Mouse (Mus musculus): ENCODE results near the gene Macc1. TPM values are rescaled to one million over a fixed set of nuclear protein-coding genes. Genes with fewer than 3 reads are reported as not detected.

Macc1 gene
- polyA plus RNA-seq, 1 experiment from 2014 or later = 0.13 TPM

- H3K9me3 ChIP-seq (replicated peaks; ENCODE audit: control insufficient read depth, low read length) = no peaks in the 10 kb centered on the region
- H3K9ac ChIP-seq (ENCODE audit: low read depth, low read length) = no peak overlapping the region
- no peak for ATAC-seq (replicated peaks; ENCODE audit: insufficient number of reproducible peaks, low FRiP score, low TSS enrichment)
- H3K4me2 ChIP-seq = no peak overlapping the region
- WGBS (ENCODE audit: insufficient replicate concordance) = 71% methylated on average over 1 of the region's 1 CpGs
- no peak overlapping the region for H3K4me3 ChIP-seq (ENCODE audit: low read depth, low read length)
- H3K36me3 ChIP-seq (ENCODE audit: control insufficient read depth, insufficient read depth, low read length) = no peaks in the 10 kb centered on the region
- H3K4me1 ChIP-seq (ENCODE audit: control insufficient read depth, insufficient read depth, low read length) = no peaks in the 10 kb centered on the region
- H3K27ac ChIP-seq (ENCODE audit: low read depth, low read length) = no peak overlapping the region
- H3K27me3 ChIP-seq (ENCODE audit: control insufficient read depth, insufficient read depth, low read length) = no peaks in the 10 kb centered on the region
Observed at GRCm38 (mm10) chr12:119402273-119402672, 88.2 kb downstream of the Macc1 start.

GRCm38 (mm10) chr12:119402796-119403195, 88.7 kb downstream of the Macc1 start:
- Histone ChIP-seq H3K4me2 (no peak overlapping the region), H3K36me3 (ENCODE audit: control insufficient read depth, insufficient read depth, low read length) (no peaks in the 10 kb centered on the region), H3K27me3 (ENCODE audit: control insufficient read depth, insufficient read depth, low read length) (no peaks in the 10 kb centered on the region), H3K27ac (ENCODE audit: low read depth, low read length) (no peak overlapping the region), H3K9ac (ENCODE audit: low read depth, low read length) (no peak overlapping the region), H3K4me3 (ENCODE audit: low read depth, low read length) (no peak overlapping the region), H3K4me1 (ENCODE audit: control insufficient read depth, insufficient read depth, low read length) (no peaks in the 10 kb centered on the region), H3K9me3 (replicated peaks; ENCODE audit: control insufficient read depth, low read length) (no peaks in the 10 kb centered on the region)
- WGBS (ENCODE audit: insufficient replicate concordance) = 68% methylated on average over 3 of the region's 3 CpGs
- ATAC-seq (replicated peaks; ENCODE audit: insufficient number of reproducible peaks, low FRiP score, low TSS enrichment) = no peak

GRCm38 (mm10) chr12:119404810-119405209, 90.7 kb downstream of the Macc1 start:
- Histone ChIP-seq H3K4me1 (ENCODE audit: control insufficient read depth, insufficient read depth, low read length) (no peaks in the 10 kb centered on the region), H3K9ac (ENCODE audit: low read depth, low read length) (no peak overlapping the region), H3K36me3 (ENCODE audit: control insufficient read depth, insufficient read depth, low read length) (no peaks in the 10 kb centered on the region), H3K27me3 (ENCODE audit: control insufficient read depth, insufficient read depth, low read length) (no peaks in the 10 kb centered on the region), H3K4me2 (no peak overlapping the region), H3K4me3 (ENCODE audit: low read depth, low read length) (no peak overlapping the region), H3K9me3 (replicated peaks; ENCODE audit: control insufficient read depth, low read length) (no peaks in the 10 kb centered on the region), H3K27ac (ENCODE audit: low read depth, low read length) (no peak overlapping the region)
- ATAC-seq (replicated peaks; ENCODE audit: insufficient number of reproducible peaks, low FRiP score, low TSS enrichment) = no peak
- WGBS (ENCODE audit: insufficient replicate concordance) = 82% methylated on average over 1 of the region's 1 CpGs

- no peak overlapping the region for H3K4me3 ChIP-seq (ENCODE audit: low read depth, low read length)
- no peak overlapping the region for H3K4me2 ChIP-seq
- ATAC-seq (replicated peaks; ENCODE audit: insufficient number of reproducible peaks, low FRiP score, low TSS enrichment) = no peak
- no peak overlapping the region for H3K27ac ChIP-seq (ENCODE audit: low read depth, low read length)
- no peak overlapping the region for H3K9ac ChIP-seq (ENCODE audit: low read depth, low read length)
- no peaks in the 10 kb centered on the region for H3K4me1 ChIP-seq (ENCODE audit: control insufficient read depth, insufficient read depth, low read length)
- no peaks in the 10 kb centered on the region for H3K9me3 ChIP-seq (replicated peaks; ENCODE audit: control insufficient read depth, low read length)
- no peaks in the 10 kb centered on the region for H3K36me3 ChIP-seq (ENCODE audit: control insufficient read depth, insufficient read depth, low read length)
- no peaks in the 10 kb centered on the region for H3K27me3 ChIP-seq (ENCODE audit: control insufficient read depth, insufficient read depth, low read length)
Observed at GRCm38 (mm10) chr12:119410522-119410921, 96.5 kb downstream of the Macc1 start.

GRCm38 (mm10) chr12:119410956-119411355, 96.9 kb downstream of the Macc1 start:
- no peak for ATAC-seq (replicated peaks; ENCODE audit: insufficient number of reproducible peaks, low FRiP score, low TSS enrichment)
- H3K4me3 ChIP-seq (ENCODE audit: low read depth, low read length) = no peak overlapping the region
- 71% methylated on average over 2 of the region's 2 CpGs for WGBS (ENCODE audit: insufficient replicate concordance)
- no peak overlapping the region for H3K9ac ChIP-seq (ENCODE audit: low read depth, low read length)
- H3K4me2 ChIP-seq = no peak overlapping the region
- H3K27ac ChIP-seq (ENCODE audit: low read depth, low read length) = no peak overlapping the region
- H3K27me3 ChIP-seq (ENCODE audit: control insufficient read depth, insufficient read depth, low read length) = no peaks in the 10 kb centered on the region
- no peaks in the 10 kb centered on the region for H3K4me1 ChIP-seq (ENCODE audit: control insufficient read depth, insufficient read depth, low read length)
- no peaks in the 10 kb centered on the region for H3K9me3 ChIP-seq (replicated peaks; ENCODE audit: control insufficient read depth, low read length)
- H3K36me3 ChIP-seq (ENCODE audit: control insufficient read depth, insufficient read depth, low read length) = no peaks in the 10 kb centered on the region

GRCm38 (mm10) chr12:119411982-119412381, 97.9 kb downstream of the Macc1 start:
- no peak for ATAC-seq (replicated peaks; ENCODE audit: insufficient number of reproducible peaks, low FRiP score, low TSS enrichment)
- H3K4me2 ChIP-seq = no peak overlapping the region
- no peaks in the 10 kb centered on the region for H3K36me3 ChIP-seq (ENCODE audit: control insufficient read depth, insufficient read depth, low read length)
- no peak overlapping the region for H3K27ac ChIP-seq (ENCODE audit: low read depth, low read length)
- no peaks in the 10 kb centered on the region for H3K9me3 ChIP-seq (replicated peaks; ENCODE audit: control insufficient read depth, low read length)
- no peak overlapping the region for H3K9ac ChIP-seq (ENCODE audit: low read depth, low read length)
- H3K4me3 ChIP-seq (ENCODE audit: low read depth, low read length) = no peak overlapping the region
- no peaks in the 10 kb centered on the region for H3K27me3 ChIP-seq (ENCODE audit: control insufficient read depth, insufficient read depth, low read length)
- no peaks in the 10 kb centered on the region for H3K4me1 ChIP-seq (ENCODE audit: control insufficient read depth, insufficient read depth, low read length)
- WGBS (ENCODE audit: insufficient replicate concordance) = 69% methylated on average over 2 of the region's 2 CpGs

- no peak overlapping the region for H3K27ac ChIP-seq (ENCODE audit: low read depth, low read length)
- ATAC-seq (replicated peaks; ENCODE audit: insufficient number of reproducible peaks, low FRiP score, low TSS enrichment) = no peak
- H3K27me3 ChIP-seq (ENCODE audit: control insufficient read depth, insufficient read depth, low read length) = no peaks in the 10 kb centered on the region
- H3K4me1 ChIP-seq (ENCODE audit: control insufficient read depth, insufficient read depth, low read length) = no peaks in the 10 kb centered on the region
- no peak overlapping the region for H3K4me3 ChIP-seq (ENCODE audit: low read depth, low read length)
- 75% methylated on average over 2 of the region's 2 CpGs for WGBS (ENCODE audit: insufficient replicate concordance)
- H3K9ac ChIP-seq (ENCODE audit: low read depth, low read length) = no peak overlapping the region
- no peak overlapping the region for H3K4me2 ChIP-seq
- H3K9me3 ChIP-seq (replicated peaks; ENCODE audit: control insufficient read depth, low read length) = no peaks in the 10 kb centered on the region
- H3K36me3 ChIP-seq (ENCODE audit: control insufficient read depth, insufficient read depth, low read length) = no peaks in the 10 kb centered on the region
Observed at GRCm38 (mm10) chr12:119415900-119416299, 101.8 kb downstream of the Macc1 start.

- Histone ChIP-seq H3K9ac (ENCODE audit: low read depth, low read length) (no peak overlapping the region), H3K4me3 (ENCODE audit: low read depth, low read length) (no peak overlapping the region), H3K27ac (ENCODE audit: low read depth, low read length) (no peak overlapping the region), H3K36me3 (ENCODE audit: control insufficient read depth, insufficient read depth, low read length) (no peaks in the 10 kb centered on the region), H3K4me1 (ENCODE audit: control insufficient read depth, insufficient read depth, low read length) (no peaks in the 10 kb centered on the region), H3K9me3 (replicated peaks; ENCODE audit: control insufficient read depth, low read length) (no peaks in the 10 kb centered on the region), H3K27me3 (ENCODE audit: control insufficient read depth, insufficient read depth, low read length) (no peaks in the 10 kb centered on the region), H3K4me2 (no peak overlapping the region)
- 60% methylated on average over 2 of the region's 2 CpGs for WGBS (ENCODE audit: insufficient replicate concordance)
- ATAC-seq (replicated peaks; ENCODE audit: insufficient number of reproducible peaks, low FRiP score, low TSS enrichment) = no peak
Observed at GRCm38 (mm10) chr12:119425749-119426148, 111.7 kb downstream of the Macc1 start.

- ATAC-seq (replicated peaks; ENCODE audit: insufficient number of reproducible peaks, low FRiP score, low TSS enrichment) = no peak
- H3K27ac ChIP-seq (ENCODE audit: low read depth, low read length) = no peak overlapping the region
- no peaks in the 10 kb centered on the region for H3K9me3 ChIP-seq (replicated peaks; ENCODE audit: control insufficient read depth, low read length)
- no peak overlapping the region for H3K4me3 ChIP-seq (ENCODE audit: low read depth, low read length)
- H3K27me3 ChIP-seq (ENCODE audit: control insufficient read depth, insufficient read depth, low read length) = no peaks in the 10 kb centered on the region
- 98% methylated on average over 2 of the region's 2 CpGs for WGBS (ENCODE audit: insufficient replicate concordance)
- H3K4me2 ChIP-seq = no peak overlapping the region
- no peaks in the 10 kb centered on the region for H3K4me1 ChIP-seq (ENCODE audit: control insufficient read depth, insufficient read depth, low read length)
- H3K9ac ChIP-seq (ENCODE audit: low read depth, low read length) = no peak overlapping the region
- no peaks in the 10 kb centered on the region for H3K36me3 ChIP-seq (ENCODE audit: control insufficient read depth, insufficient read depth, low read length)
Observed at GRCm38 (mm10) chr12:119426182-119426886, 112.3 kb downstream of the Macc1 start.

All from heart, embryonic 11.5 days (tissue).